Mouse (Mus musculus) liver, embryonic 16.5 days (tissue): ENCODE data around the gene Prkcb. TPM values are rescaled to one million over a fixed set of nuclear protein-coding genes. Genes with fewer than 3 reads are reported as not detected.
A peak's percentile ranks its signal among the peaks of the same experiment; 100 is the strongest.

Source experiments
- ATAC-seq: fragments of 200-750 bp; cut with Nextera tagmentation; 2 replicates; pipeline ENCODE4 v1.8.0; 2017; ENCODE audit warnings: low read depth, mild to moderate bottlenecking, moderate number of reproducible peaks, moderate library complexity
- H3K27ac ChIP-seq: fragments of 300-500 bp; sonication (generic); 2 replicates; pipeline ENCODE4 v1.5.1; 2014; ENCODE audit warnings: mild to moderate bottlenecking, low read length
- H3K27me3 ChIP-seq: fragments of 300-500 bp; sonication (generic); 2 replicates; pipeline ENCODE4 v1.6.1; 2014; ENCODE audit warnings: low read depth, low read length, mixed read lengths; ENCODE audit not compliant: control insufficient read depth, insufficient read depth
- H3K36me3 ChIP-seq: fragments of 300-500 bp; sonication (generic); 2 replicates; pipeline ENCODE4 v1.6.1; 2014; ENCODE audit warnings: mild to moderate bottlenecking; ENCODE audit not compliant: control insufficient read depth, insufficient read depth
- H3K4me1 ChIP-seq: fragments of 300-500 bp; sonication (generic); 2 replicates; pipeline ENCODE4 v1.6.1; 2014; ENCODE audit warnings: low read depth, low read length, mixed read lengths; ENCODE audit not compliant: control insufficient read depth
- H3K4me2 ChIP-seq: fragments of 300-500 bp; sonication (generic); 2 replicates; pipeline ENCODE4 v1.6.1; 2014; ENCODE audit warnings: low read depth, low read length, mixed read lengths
- H3K4me3 ChIP-seq: fragments of 300-500 bp; sonication (generic); 2 replicates; pipeline ENCODE4 v1.5.1; 2014; ENCODE audit warnings: low read depth, mild to moderate bottlenecking, low read length
- H3K9ac ChIP-seq: fragments of 300-500 bp; sonication (generic); 2 replicates; pipeline ENCODE4 v1.6.1; 2014; ENCODE audit warnings: low read depth, low read length
- H3K9me3 ChIP-seq: fragments of 300-500 bp; sonication (generic); replicated peaks from 2 replicates; pipeline ENCODE4 v1.6.1; 2016; ENCODE audit warnings: low read length; ENCODE audit not compliant: control insufficient read depth
- WGBS: fragments of 180-500 bp; shearing (Covaris S2); extraction: QIAGEN DNeasy Blood & Tissue Kit; methylation state at CpG from one replicate; pipeline ENCODE4 v1.1.7; 2014; ENCODE audit not compliant: insufficient replicate concordance; 5-methylcytosine and 5-hydroxymethylcytosine counted together
- polyA plus RNA-seq: library from polyadenylated mRNA; unstranded; fragments of >200 nt; fragmentation: Nextera tagmentation; extraction: Ambion mirVana; gene quantifications from 2 replicates; pipeline ENCODE4 v1.2.1, GENCODE M21; 2015

The Prkcb gene
- polyA plus RNA-seq, 1 experiment from 2014 or later: 4.7 TPM

- no peak overlapping the region for H3K4me3 ChIP-seq
- no peak overlapping the region for H3K9ac ChIP-seq
- no peaks in the 10 kb centered on the region for H3K9me3 ChIP-seq
- no peak for ATAC-seq
- H3K36me3 ChIP-seq: no peaks in the 10 kb centered on the region
- WGBS: 4% methylated on average over 21 of the region's 21 CpGs
- H3K27ac ChIP-seq: peak overlapping the region; percentile 26; the same call in 1 of the 2 replicates
- peak overlapping the region; percentile 15; the same call in 1 of the 2 replicates for H3K4me2 ChIP-seq
- peaks cover 13% of the 10 kb centered on the region for H3K4me1 ChIP-seq
- no peaks in the 10 kb centered on the region for H3K27me3 ChIP-seq
Observed at GRCm38 (mm10) chr7:122404571-122405393, 116.2 kb downstream of the Prkcb start.

GRCm38 (mm10) chr7:122406625-122407024 is 118.1 kb downstream of the Prkcb start:
- H3K4me2 ChIP-seq: no peak overlapping the region

GRCm38 (mm10) chr7:122409945-122410344 is 121.4 kb downstream of the Prkcb start:
- ATAC-seq: no peak
- H3K9me3 ChIP-seq: no peaks in the 10 kb centered on the region
- H3K4me2 ChIP-seq: no peak overlapping the region
- no peak overlapping the region for H3K27ac ChIP-seq
- H3K36me3 ChIP-seq: no peaks in the 10 kb centered on the region
- H3K9ac ChIP-seq: no peak overlapping the region
- H3K4me3 ChIP-seq: no peak overlapping the region
- peaks cover 7% of the 10 kb centered on the region; the same call in 1 of the 2 replicates for H3K4me1 ChIP-seq
- WGBS: 22% methylated on average over 6 of the region's 6 CpGs
- H3K27me3 ChIP-seq: no peaks in the 10 kb centered on the region

More at GRCm38 (mm10) chr7:122406625-122407024, 118.1 kb downstream of the Prkcb start:
- Histone ChIP-seq H3K9ac (no peak overlapping the region), H3K4me3 (no peak overlapping the region), H3K4me1 (peaks cover 13% of the 10 kb centered on the region), H3K36me3 (no peaks in the 10 kb centered on the region), H3K27ac (no peak overlapping the region), H3K9me3 (no peaks in the 10 kb centered on the region), H3K27me3 (no peaks in the 10 kb centered on the region)
- WGBS: 68% methylated on average over 13 of the region's 13 CpGs
- ATAC-seq: no peak

- WGBS: 65% methylated on average over 3 of the region's 3 CpGs
- no peak for ATAC-seq
Observed at GRCm38 (mm10) chr7:122410873-122411272, 122.3 kb downstream of the Prkcb start.

GRCm38 (mm10) chr7:122413231-122413630 is 124.7 kb downstream of the Prkcb start:
- H3K36me3 ChIP-seq: no peaks in the 10 kb centered on the region
- no peaks in the 10 kb centered on the region for H3K4me1 ChIP-seq
- ATAC-seq: no peak
- 68% methylated on average over 6 of the region's 6 CpGs for WGBS
- no peaks in the 10 kb centered on the region for H3K9me3 ChIP-seq
- no peaks in the 10 kb centered on the region for H3K27me3 ChIP-seq
- no peak overlapping the region for H3K4me3 ChIP-seq
- H3K9ac ChIP-seq: no peak overlapping the region
- no peak overlapping the region for H3K4me2 ChIP-seq
- no peak overlapping the region for H3K27ac ChIP-seq

More at GRCm38 (mm10) chr7:122410873-122411272, 122.3 kb downstream of the Prkcb start:
- Histone ChIP-seq H3K4me3 (no peak overlapping the region), H3K4me2 (no peak overlapping the region), H3K9me3 (no peaks in the 10 kb centered on the region), H3K9ac (no peak overlapping the region), H3K27ac (no peak overlapping the region), H3K36me3 (no peaks in the 10 kb centered on the region), H3K4me1 (peaks cover 2% of the 10 kb centered on the region; the same call in 1 of the 2 replicates), H3K27me3 (no peaks in the 10 kb centered on the region)

GRCm38 (mm10) chr7:122414146-122414545 is 125.6 kb downstream of the Prkcb start:
- H3K4me1 ChIP-seq: no peaks in the 10 kb centered on the region
- 62% methylated on average over 10 of the region's 10 CpGs for WGBS
- H3K4me3 ChIP-seq: no peak overlapping the region
- H3K36me3 ChIP-seq: no peaks in the 10 kb centered on the region
- no peaks in the 10 kb centered on the region for H3K9me3 ChIP-seq
- H3K9ac ChIP-seq: no peak overlapping the region
- H3K27ac ChIP-seq: no peak overlapping the region
- no peaks in the 10 kb centered on the region for H3K27me3 ChIP-seq
- H3K4me2 ChIP-seq: no peak overlapping the region
- ATAC-seq: no peak

GRCm38 (mm10) chr7:122414608-122415007 is 126.1 kb downstream of the Prkcb start:
- H3K27me3 ChIP-seq: no peaks in the 10 kb centered on the region
- H3K4me3 ChIP-seq: no peak overlapping the region
- no peaks in the 10 kb centered on the region for H3K9me3 ChIP-seq
- H3K27ac ChIP-seq: no peak overlapping the region
- H3K36me3 ChIP-seq: no peaks in the 10 kb centered on the region
- no peaks in the 10 kb centered on the region for H3K4me1 ChIP-seq
- no peak for ATAC-seq
- H3K4me2 ChIP-seq: no peak overlapping the region
- WGBS: 75% methylated on average over 6 of the region's 6 CpGs
- no peak overlapping the region for H3K9ac ChIP-seq

GRCm38 (mm10) chr7:122415387-122415786 is 126.8 kb downstream of the Prkcb start:
- 46% methylated on average over 9 of the region's 9 CpGs for WGBS
- Histone ChIP-seq H3K9ac (no peak overlapping the region), H3K4me1 (no peaks in the 10 kb centered on the region), H3K9me3 (no peaks in the 10 kb centered on the region), H3K4me3 (no peak overlapping the region), H3K4me2 (no peak overlapping the region), H3K27ac (no peak overlapping the region), H3K27me3 (no peaks in the 10 kb centered on the region), H3K36me3 (no peaks in the 10 kb centered on the region)
- ATAC-seq: 0 out of 2 replicates have a peak, but pooled peaks have one; percentile 16

GRCm38 (mm10) chr7:122415904-122416303 is 127.4 kb downstream of the Prkcb start:
- no peak overlapping the region for H3K27ac ChIP-seq
- H3K4me3 ChIP-seq: no peak overlapping the region
- H3K27me3 ChIP-seq: no peaks in the 10 kb centered on the region
- no peak for ATAC-seq
- 68% methylated on average over 12 of the region's 12 CpGs for WGBS
- H3K36me3 ChIP-seq: no peaks in the 10 kb centered on the region
- H3K9me3 ChIP-seq: no peaks in the 10 kb centered on the region
- H3K9ac ChIP-seq: no peak overlapping the region
- no peaks in the 10 kb centered on the region for H3K4me1 ChIP-seq
- no peak overlapping the region for H3K4me2 ChIP-seq
